Comparison of ENCODE assay signal across 25 mouse cellular contexts in genomic region chr6:32126914-32127313, GRCm38 (mm10).
DNase-seq lines count a peak whose midpoint lies in the region; ATAC-seq and TF ChIP-seq lines count a peak whose summit lies in the region.
"Had no signal": no experiment of that assay in that cellular context is flagged by ENCODE, and none has a peak within 500 bp of the region (broad histone marks: within the 10 kb centered on the region; RNA-seq: fewer than 3 reads in every experiment).

No protein-coding gene starts in this region.

- H3K4me1 ChIP-seq in heart, adult 2 months (ENCODE audit: control insufficient read depth, insufficient read depth, low read length), result no peaks in the 10 kb centered on the region
- H3K4me1 ChIP-seq in lung, embryonic 14.5 days (ENCODE audit: insufficient read depth), result no peaks in the 10 kb centered on the region
- H3K4me1 ChIP-seq in embryonic facial prominence, embryonic 15.5 days, result peaks cover 4% of the 10 kb centered on the region; the same call in 1 of the 2 replicates
- H3K4me1 ChIP-seq in limb, embryonic 14.5 days (ENCODE audit: control insufficient read depth, insufficient read depth, low read length), result peaks cover 10% of the 10 kb centered on the region
- H3K4me1 ChIP-seq: forebrain, embryonic 10.5 days; hindbrain, embryonic 12.5 days; hindbrain, embryonic 15.5 days had no signal

- H3K27ac ChIP-seq in heart, adult 2 months, result no peak overlapping the region
- H3K27ac ChIP-seq in lung, embryonic 14.5 days (ENCODE audit: low read depth), result no peak overlapping the region
- H3K27ac ChIP-seq in embryonic facial prominence, embryonic 15.5 days (replicated peaks), result peak overlapping the region; percentile 6
- H3K27ac ChIP-seq in limb, embryonic 14.5 days (replicated peaks; ENCODE audit: low read depth, low read length), result no peak overlapping the region; the same call in 1 of the 2 replicates
- H3K27ac ChIP-seq: forebrain, embryonic 10.5 days; hindbrain, embryonic 12.5 days; hindbrain, embryonic 15.5 days had no signal

- H3K9ac ChIP-seq in heart, adult 2 months (ENCODE audit: low read depth, low read length), result no peak overlapping the region
- no peak overlapping the region for H3K9ac ChIP-seq in lung, embryonic 14.5 days
- no peak overlapping the region for H3K9ac ChIP-seq in embryonic facial prominence, embryonic 15.5 days
- 0 out of 2 replicates have a peak overlapping the region, but pooled peaks have one; percentile 12 for H3K9ac ChIP-seq in limb, embryonic 14.5 days (ENCODE audit: low read depth, low read length, severe bottlenecking)
- H3K9ac ChIP-seq: forebrain, postnatal 0 days; hindbrain, embryonic 12.5 days; hindbrain, embryonic 15.5 days had no signal

- H3K27me3 ChIP-seq in heart, adult 2 months (ENCODE audit: control insufficient read depth, insufficient read depth, low read length), result no peaks in the 10 kb centered on the region
- no peaks in the 10 kb centered on the region for H3K27me3 ChIP-seq in lung, embryonic 14.5 days (ENCODE audit: insufficient read depth, low read length)
- H3K27me3 ChIP-seq in embryonic facial prominence, embryonic 15.5 days, result no peaks in the 10 kb centered on the region
- H3K27me3 ChIP-seq in limb, embryonic 14.5 days (ENCODE audit: control insufficient read depth, insufficient read depth, low read length), result no peaks in the 10 kb centered on the region
- H3K27me3 ChIP-seq: hindbrain, embryonic 12.5 days; hindbrain, embryonic 15.5 days had no signal

- no peaks in the 10 kb centered on the region for H3K79me2 ChIP-seq in heart, adult 2 months (replicated peaks; ENCODE audit: control insufficient read depth, insufficient read depth, low read length)

- intact Hi-C loops in heart, adult 2 months (cut with DNase I), result no loop called here

- 79% methylated on average over 6 of the region's 6 CpGs for WGBS in heart, adult 2 months
- WGBS in lung, embryonic 14.5 days, result 79% methylated on average over 6 of the region's 6 CpGs
- 37% methylated on average over 6 of the region's 6 CpGs for WGBS in embryonic facial prominence, embryonic 15.5 days
- 25% methylated on average over 6 of the region's 6 CpGs for WGBS in limb, embryonic 14.5 days

- no peak for TF ChIP-seq CTCF in heart, adult 2 months (IDR thresholded peaks at IDR 0.05)
- no peak for TF ChIP-seq CTCF in lung, embryonic 14.5 days (IDR thresholded peaks at IDR 0.05; ENCODE audit: low read depth)

- no peak overlapping the region for H3K4me3 ChIP-seq in heart, adult 2 months
- H3K4me3 ChIP-seq in lung, embryonic 14.5 days (ENCODE audit: low read depth, low read length), result no peak overlapping the region
- no peak overlapping the region for H3K4me3 ChIP-seq in embryonic facial prominence, embryonic 15.5 days (replicated peaks)
- no peak overlapping the region for H3K4me3 ChIP-seq in limb, embryonic 14.5 days (replicated peaks; ENCODE audit: low read length)
- H3K4me3 ChIP-seq: erythroblast, embryonic 14.5 days; forebrain, embryonic 10.5 days; hindbrain, embryonic 12.5 days; hindbrain, embryonic 15.5 days had no signal

- TF ChIP-seq POLR2A in heart, adult 2 months (IDR thresholded peaks at IDR 0.05; ENCODE audit: insufficient read depth, low read depth, low read length), result no peak
- no peak for TF ChIP-seq POLR2A in limb, embryonic 14.5 days (IDR thresholded peaks at IDR 0.05; ENCODE audit: borderline replicate concordance, extremely low read depth, insufficient read depth, insufficient read length)

- ATAC-seq in lung, embryonic 14.5 days (ENCODE audit: insufficient read depth), result no peak
- 0 out of 2 replicates have a peak, but pooled peaks have one; percentile 60 for ATAC-seq in embryonic facial prominence, embryonic 15.5 days (ENCODE audit: insufficient number of reproducible peaks, low FRiP score, low TSS enrichment, low read depth)
- ATAC-seq in limb, embryonic 14.5 days (ENCODE audit: low FRiP score, low read depth), result peak; percentile 68; the same call in 1 of the 2 replicates
- ATAC-seq in erythroid progenitor cell, adult 5-6 weeks (replicated peaks; ENCODE audit: low FRiP score, poor library complexity, severe bottlenecking), result no peak
- ATAC-seq: forebrain, embryonic 14.5 days; forebrain, postnatal 0 days; Patski had no signal

- H3K36me3 ChIP-seq in heart, adult 2 months (ENCODE audit: control insufficient read depth, insufficient read depth, low read length), result no peaks in the 10 kb centered on the region
- no peaks in the 10 kb centered on the region for H3K36me3 ChIP-seq in lung, embryonic 14.5 days (ENCODE audit: insufficient read depth)
- no peaks in the 10 kb centered on the region for H3K36me3 ChIP-seq in embryonic facial prominence, embryonic 15.5 days
- no peaks in the 10 kb centered on the region for H3K36me3 ChIP-seq in limb, embryonic 14.5 days (ENCODE audit: control insufficient read depth, insufficient read depth, low read length)
- H3K36me3 ChIP-seq: forebrain, embryonic 10.5 days; G1E; hindbrain, embryonic 12.5 days; hindbrain, embryonic 15.5 days had no signal

- no peaks in the 10 kb centered on the region for H3K9me3 ChIP-seq in lung, embryonic 14.5 days (ENCODE audit: low read depth, low read length)
- no peaks in the 10 kb centered on the region for H3K9me3 ChIP-seq in embryonic facial prominence, embryonic 15.5 days (replicated peaks)
- H3K9me3 ChIP-seq in limb, embryonic 14.5 days (ENCODE audit: control insufficient read depth, low read length), result no peaks in the 10 kb centered on the region
- H3K9me3 ChIP-seq: forebrain, embryonic 10.5 days; G1E; hindbrain, embryonic 12.5 days; hindbrain, embryonic 15.5 days had no signal

- DNase-seq in heart, adult 11 months, result peak; percentile 59
- DNase-seq in heart, adult 2 months, result no peak
- peak; percentile 0 for DNase-seq in lung, embryonic 14.5 days
- no peak for DNase-seq in lung, postnatal 10 days
- DNase-seq in limb, embryonic 14.5 days (ENCODE audit: low spot score), result peak; percentile 25
- DNase-seq in layer of hippocampus, postnatal 14 days (ENCODE audit: low spot score in 2 of 2), result no peak
- DNase-seq: adrenal gland, adult 2 months; adrenal gland, postnatal 14 days; B cell, adult 2 months; cerebellum, adult 11 months; cerebellum, adult 2 months; cerebellum, adult 9-11 months; cerebellum, postnatal 25 days; forebrain, postnatal 0 days; gastrocnemius, postnatal 25 days had no signal

- H3K4me2 ChIP-seq in lung, embryonic 14.5 days, result no peak overlapping the region
- H3K4me2 ChIP-seq in embryonic facial prominence, embryonic 15.5 days (replicated peaks), result no peak overlapping the region
- no peak overlapping the region for H3K4me2 ChIP-seq in limb, embryonic 14.5 days (replicated peaks; ENCODE audit: low read depth, low read length, severe bottlenecking)
- H3K4me2 ChIP-seq: heart, embryonic 11.5 days; hindbrain, embryonic 12.5 days; hindbrain, embryonic 15.5 days had no signal

- TF ChIP-seq EP300 in heart, adult 2 months (IDR thresholded peaks at IDR 0.05; ENCODE audit: insufficient read depth, low read depth, low read length), result no peak

Comparison
In these comparisons a context has a peak if more than half of its experiments do, and no peak if none do; other contexts are left out.
1. DNase-seq: peak in heart, adult 11 months (single experiment), lung, embryonic 14.5 days (single experiment) and limb, embryonic 14.5 days (single experiment); none in heart, adult 2 months (0 of 2), lung, postnatal 10 days (single experiment) and layer of hippocampus, postnatal 14 days (0 of 2).
2. ATAC-seq: peak in embryonic facial prominence, embryonic 15.5 days (single experiment) and limb, embryonic 14.5 days (single experiment); none in lung, embryonic 14.5 days (single experiment) and erythroid progenitor cell, adult 5-6 weeks (single experiment).